Mouse (Mus musculus): ENCODE results near the gene Evi5.

Evi5 gene

DNA sequence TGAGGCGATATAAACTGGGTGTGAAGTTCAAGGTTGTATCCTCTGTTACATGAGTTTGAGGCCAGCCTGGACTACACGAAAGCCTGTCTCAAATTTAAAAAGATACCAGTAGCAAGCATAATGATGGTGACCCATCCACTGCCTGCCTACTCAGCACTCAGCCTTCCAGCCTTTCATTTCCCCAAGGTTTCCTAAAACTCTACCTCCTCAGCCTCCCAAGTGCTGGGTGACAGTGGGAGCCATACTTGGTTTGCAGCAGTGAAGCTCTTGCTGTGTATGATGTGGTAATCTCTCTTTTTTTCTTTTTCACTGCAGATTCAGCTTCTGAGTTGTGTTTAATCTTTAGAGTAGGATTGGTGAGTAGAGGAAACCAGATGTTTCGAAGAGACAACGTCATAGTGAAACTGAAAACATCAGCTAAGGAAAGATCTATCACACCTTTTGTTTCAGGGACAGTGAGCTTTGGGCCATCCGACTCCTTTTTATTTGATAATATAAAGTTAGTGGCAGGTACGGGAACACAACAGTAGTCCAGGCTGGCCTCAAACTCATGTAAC lies 171.6 kb downstream of the Evi5 start:
- DNase-seq: no peak

DNA sequence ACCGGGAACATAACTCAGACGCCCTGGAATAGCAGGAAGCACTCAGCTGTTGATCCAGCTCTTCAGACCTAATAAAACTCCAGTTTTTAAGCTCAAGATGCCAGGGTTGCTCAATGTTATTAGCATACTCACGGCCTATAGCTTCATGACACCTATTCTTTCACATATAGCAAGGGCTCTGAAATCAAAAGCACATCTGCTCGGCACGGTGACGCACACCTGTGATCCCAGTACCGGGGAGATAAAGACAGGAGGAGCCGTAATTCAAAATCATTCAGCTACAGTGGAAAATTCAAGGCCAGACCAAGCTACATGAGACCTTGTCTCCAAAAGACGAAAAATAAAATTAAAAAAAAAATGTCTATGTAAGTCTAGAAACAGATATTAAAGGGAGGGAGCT lies 173.2 kb downstream of the Evi5 start:
- no peak for DNase-seq

DNA sequence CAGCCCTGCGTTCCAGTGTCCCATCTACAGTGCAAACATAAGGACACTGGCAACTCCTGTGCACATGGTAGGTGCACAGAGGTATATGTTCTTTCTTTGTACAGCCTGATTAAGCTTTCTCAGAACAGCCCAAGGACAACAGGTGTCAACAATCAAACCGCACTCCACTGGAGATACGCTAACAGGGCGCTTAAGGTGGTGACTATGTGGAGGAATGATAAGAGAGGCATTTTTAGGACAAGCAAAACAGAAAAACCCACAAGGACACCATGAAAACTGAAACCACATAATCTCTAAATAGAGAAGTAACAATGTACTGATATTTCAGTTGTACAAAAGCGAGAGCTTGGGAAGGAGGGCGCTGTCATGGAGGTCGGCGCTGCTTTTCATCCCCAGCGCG lies 174.0 kb downstream of the Evi5 start:
- no peak for DNase-seq

DNA sequence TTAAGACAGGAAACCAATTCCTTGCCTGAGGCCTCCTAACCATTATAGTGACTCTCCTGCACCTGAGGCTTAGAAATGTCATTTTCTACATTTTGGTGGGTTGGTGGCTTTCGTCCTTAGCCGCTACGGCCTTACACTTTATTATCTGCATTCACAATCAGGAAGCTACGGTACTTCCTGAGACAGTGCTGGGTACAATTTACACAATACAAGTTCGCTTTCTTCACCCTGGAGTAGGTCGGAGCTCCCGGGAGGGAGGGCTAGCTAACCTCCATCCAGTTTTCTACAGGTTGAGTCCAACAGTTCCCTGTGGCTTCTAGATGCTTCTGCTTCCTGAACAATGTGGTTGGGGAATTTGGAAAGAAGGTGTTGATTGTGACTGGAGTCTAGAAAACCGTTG lies 176.0 kb downstream of the Evi5 start:
- DNase-seq: no peak

DNA sequence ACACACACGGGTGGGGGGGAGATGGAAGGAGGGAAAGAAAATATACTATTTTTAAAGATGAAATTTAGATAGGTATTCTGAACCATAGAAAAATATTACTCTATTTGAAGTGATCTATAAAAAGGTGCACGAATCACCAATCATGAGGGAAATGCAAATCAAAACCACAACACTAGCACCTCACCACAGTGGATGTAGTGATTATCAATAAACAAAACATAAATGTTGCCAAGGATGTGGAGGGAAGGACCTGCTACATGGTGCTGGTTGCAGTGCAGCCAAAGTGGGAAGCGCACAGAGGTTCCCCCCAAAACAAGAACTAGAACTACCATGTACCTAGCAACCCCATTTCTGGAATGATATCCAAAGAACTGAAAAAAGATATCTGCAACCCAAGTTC lies 179.9 kb downstream of the Evi5 start:
- DNase-seq: no peak

Data from cerebellum, adult 11-12 months (tissue).